Mouse (Mus musculus) heart, adult 2 months (tissue): ENCODE measurements at regions not wholly inside any gene's neighbourhood (a gene's known extent, or its start where the extent isn't known, plus 50 kb on each side); places are given as distances from the start of the nearest gene placed in this dataset.

Experiments used
- DNase-seq, 2 experiments: peaks; one replicate each; pipeline ENCODE4 v3.0.0; 2021
- H3K27ac ChIP-seq: fragments of 200-600 bp; 2 replicates; pipeline ENCODE4 v1.8.1; 2022
- H3K27me3 ChIP-seq: fragments of 200-500 bp; 2 replicates; pipeline ENCODE4 v1.6.1; 2012; ENCODE audit warnings: mild to moderate bottlenecking, low read length, inconsistent platforms, mixed read lengths; ENCODE audit not compliant: control insufficient read depth, insufficient read depth
- H3K36me3 ChIP-seq: fragments of 200-500 bp; 2 replicates; pipeline ENCODE4 v1.6.1; 2012; ENCODE audit warnings: low read length, inconsistent platforms; ENCODE audit not compliant: control insufficient read depth, insufficient read depth
- H3K4me1 ChIP-seq: fragments of 200-500 bp; 2 replicates; pipeline ENCODE4 v1.6.1; 2011; ENCODE audit warnings: low read length; ENCODE audit not compliant: control insufficient read depth, insufficient read depth
- H3K4me3 ChIP-seq: fragments of 200-600 bp; 2 replicates; pipeline ENCODE4 v1.8.1; 2022
- H3K79me2 ChIP-seq: fragments of 200-500 bp; replicated peaks from 2 replicates; pipeline ENCODE4 v1.6.1; 2012; ENCODE audit warnings: mild to moderate bottlenecking, inconsistent platforms, low read length, moderate library complexity, mixed read lengths; ENCODE audit not compliant: control insufficient read depth, insufficient read depth
- H3K9ac ChIP-seq: fragments of 200-500 bp; 2 replicates; pipeline ENCODE4 v1.6.1; 2012; ENCODE audit warnings: low read depth, mild to moderate bottlenecking, control low read depth, inconsistent platforms, low read length, mixed read lengths
- CTCF ChIP-seq: fragments of 200-600 bp; IDR thresholded peaks from 2 replicates; pipeline ENCODE4 v1.8.1; 2022; ENCODE audit warnings: antibody characterized with exemption, mild to moderate bottlenecking, moderate library complexity
- EP300 ChIP-seq: fragments of 200-500 bp; IDR thresholded peaks from 2 replicates; pipeline ENCODE4 v1.6.1; 2011; ENCODE audit warnings: low read depth, low read length, control low read depth; ENCODE audit not compliant: insufficient read depth
- POLR2A ChIP-seq: fragments of 200-500 bp; IDR thresholded peaks from 2 replicates; pipeline ENCODE4 v1.6.1; 2011; ENCODE audit warnings: mild to moderate bottlenecking, low read depth, low read length, control low read depth; ENCODE audit not compliant: insufficient read depth
- WGBS: fragments of 180-500 bp; shearing (Covaris S2); methylation state at CpG from one replicate; pipeline ENCODE4 v1.1.7; 2018; 5-methylcytosine and 5-hydroxymethylcytosine counted together
- intact Hi-C: fragments of 180-260 bp; cut with DNase I; formaldehyde crosslinking; loops from one replicate; pipeline ENCODE4 v1.15.1; 2025

DNA sequence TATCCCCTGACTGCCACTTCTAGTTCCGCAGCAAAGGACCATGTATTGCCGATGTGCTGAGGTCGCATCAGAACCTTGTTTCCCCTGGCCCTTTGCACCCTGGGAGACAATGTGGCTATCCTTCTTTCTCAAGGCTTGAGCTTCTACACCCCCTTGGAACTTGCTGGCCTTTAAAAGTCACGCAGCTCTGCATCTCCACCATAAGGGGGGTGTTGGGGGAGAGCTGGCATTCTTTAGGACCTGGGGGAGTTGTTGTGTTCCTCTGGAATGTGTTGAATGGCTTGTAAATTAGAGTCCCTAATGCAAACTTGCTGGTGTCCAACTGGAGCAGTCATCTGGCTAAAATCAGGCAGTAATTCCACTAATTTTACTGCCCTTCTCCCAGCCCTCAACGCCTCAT is 446.6 kb upstream of the Nr2f2 start:
- H3K36me3 ChIP-seq: no peaks in the 10 kb centered on the region
- no peak overlapping the region for H3K27ac ChIP-seq
- no peak for DNase-seq
- TF ChIP-seq EP300 (no peak), CTCF (no peak), POLR2A (no peak)
- H3K4me1 ChIP-seq: no peaks in the 10 kb centered on the region
- intact Hi-C loops: no loop called here
- H3K4me3 ChIP-seq: no peak overlapping the region
- H3K27me3 ChIP-seq: no peaks in the 10 kb centered on the region
- WGBS: 76% methylated on average over 5 of the region's 5 CpGs
- H3K9ac ChIP-seq: no peak overlapping the region
- no peaks in the 10 kb centered on the region for H3K79me2 ChIP-seq

DNA sequence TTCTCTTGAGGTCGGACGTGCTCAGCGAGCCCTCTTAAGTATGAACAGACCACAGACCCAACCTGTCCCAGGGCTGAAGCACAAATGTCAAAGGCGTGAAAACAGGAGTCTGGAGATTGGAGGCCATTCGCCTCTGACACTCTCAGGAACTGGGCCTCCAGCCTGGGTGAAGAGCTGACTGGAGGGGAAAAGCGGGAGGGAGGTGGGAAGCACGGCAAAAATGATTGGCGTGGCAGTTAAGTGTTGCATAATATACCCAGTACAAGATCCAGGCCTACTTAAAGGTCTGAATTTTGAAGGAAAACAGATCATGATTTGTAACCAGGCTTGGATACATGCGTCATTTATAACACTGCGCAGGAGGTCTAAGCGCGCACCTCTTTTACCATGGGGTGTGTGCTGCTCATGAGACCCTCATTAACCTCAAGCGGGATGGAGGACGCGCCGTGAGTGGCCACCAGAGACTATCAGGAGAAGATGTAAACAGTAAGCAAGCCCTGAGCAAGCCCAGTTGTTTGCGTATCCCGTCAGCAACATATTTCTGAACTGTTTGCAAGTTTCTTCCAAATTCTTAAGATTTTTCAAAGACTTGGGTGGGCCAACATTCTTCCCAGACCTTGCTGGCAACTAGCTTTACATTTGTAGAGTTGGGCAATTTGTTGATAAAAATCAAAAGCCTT is 444.0 kb upstream of the Nr2f2 start:
- no peak for DNase-seq
- WGBS: 85% methylated on average over 18 of the region's 18 CpGs
- TF ChIP-seq POLR2A (no peak), CTCF (no peak), EP300 (no peak)
- H3K4me3 ChIP-seq: no peak overlapping the region
- H3K36me3 ChIP-seq: no peaks in the 10 kb centered on the region
- H3K27ac ChIP-seq: no peak overlapping the region
- H3K79me2 ChIP-seq: no peaks in the 10 kb centered on the region
- H3K9ac ChIP-seq: no peak overlapping the region
- no peaks in the 10 kb centered on the region for H3K27me3 ChIP-seq
- no peaks in the 10 kb centered on the region for H3K4me1 ChIP-seq
- intact Hi-C loops: no loop called here

DNA sequence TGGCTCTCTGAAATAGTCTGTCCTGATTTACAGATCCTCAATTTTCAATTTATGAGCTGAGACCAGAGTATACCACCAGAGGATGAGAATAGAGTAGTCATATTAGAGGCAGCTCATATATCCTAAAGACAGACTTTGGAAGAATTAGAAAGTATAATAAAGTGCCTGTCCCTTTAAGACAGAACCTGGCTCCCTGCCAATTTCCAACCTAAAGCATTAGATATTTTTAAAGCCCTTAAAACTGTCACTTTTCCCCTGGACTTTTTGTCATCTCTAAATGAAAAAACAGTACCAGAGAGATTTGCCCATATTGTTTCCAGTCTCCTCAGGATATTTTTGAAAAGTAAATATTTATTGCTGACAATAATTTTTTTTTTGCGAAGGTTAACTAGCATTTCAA is 437.7 kb upstream of the Nr2f2 start:
- no peaks in the 10 kb centered on the region for H3K4me1 ChIP-seq
- no peak overlapping the region for H3K4me3 ChIP-seq
- H3K27ac ChIP-seq: no peak overlapping the region
- no peak for DNase-seq
- WGBS: 52% methylated on average over 1 of the region's 1 CpGs
- no peak overlapping the region for H3K9ac ChIP-seq
- intact Hi-C loops: no loop called here
- no peak for TF ChIP-seq CTCF
- TF ChIP-seq POLR2A: no peak
- TF ChIP-seq EP300: no peak
- H3K27me3 ChIP-seq: no peaks in the 10 kb centered on the region
- no peaks in the 10 kb centered on the region for H3K36me3 ChIP-seq
- H3K79me2 ChIP-seq: no peaks in the 10 kb centered on the region

DNA sequence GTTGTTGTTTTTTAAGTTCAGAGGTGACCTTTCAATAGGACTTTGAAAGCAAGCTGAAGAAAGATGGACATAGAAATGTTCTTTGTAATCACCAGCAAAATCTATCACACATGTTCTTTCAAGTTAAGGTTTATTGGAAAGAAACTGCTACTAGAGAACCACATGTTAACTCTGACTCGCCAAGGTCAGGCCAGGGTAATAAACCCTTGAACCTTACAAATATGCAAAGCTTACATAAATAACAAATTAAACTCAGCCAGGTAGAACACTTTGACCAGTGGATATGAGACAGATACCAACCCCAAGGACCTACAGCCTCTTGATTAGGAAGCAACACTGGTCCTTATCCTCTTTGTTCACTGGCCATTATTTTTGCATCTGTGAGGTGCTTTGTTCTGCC is 433.4 kb upstream of the Nr2f2 start:
- Histone ChIP-seq H3K27ac (no peak overlapping the region), H3K4me3 (no peak overlapping the region), H3K4me1 (no peaks in the 10 kb centered on the region; the same call in 1 of the 2 replicates), H3K27me3 (no peaks in the 10 kb centered on the region), H3K79me2 (no peaks in the 10 kb centered on the region), H3K36me3 (no peaks in the 10 kb centered on the region), H3K9ac (no peak overlapping the region)
- 91% methylated on average over 1 of the region's 1 CpGs for WGBS
- TF ChIP-seq POLR2A: no peak
- TF ChIP-seq CTCF: no peak
- TF ChIP-seq EP300: no peak
- intact Hi-C loops: no loop called here
- DNase-seq: no peak

DNA sequence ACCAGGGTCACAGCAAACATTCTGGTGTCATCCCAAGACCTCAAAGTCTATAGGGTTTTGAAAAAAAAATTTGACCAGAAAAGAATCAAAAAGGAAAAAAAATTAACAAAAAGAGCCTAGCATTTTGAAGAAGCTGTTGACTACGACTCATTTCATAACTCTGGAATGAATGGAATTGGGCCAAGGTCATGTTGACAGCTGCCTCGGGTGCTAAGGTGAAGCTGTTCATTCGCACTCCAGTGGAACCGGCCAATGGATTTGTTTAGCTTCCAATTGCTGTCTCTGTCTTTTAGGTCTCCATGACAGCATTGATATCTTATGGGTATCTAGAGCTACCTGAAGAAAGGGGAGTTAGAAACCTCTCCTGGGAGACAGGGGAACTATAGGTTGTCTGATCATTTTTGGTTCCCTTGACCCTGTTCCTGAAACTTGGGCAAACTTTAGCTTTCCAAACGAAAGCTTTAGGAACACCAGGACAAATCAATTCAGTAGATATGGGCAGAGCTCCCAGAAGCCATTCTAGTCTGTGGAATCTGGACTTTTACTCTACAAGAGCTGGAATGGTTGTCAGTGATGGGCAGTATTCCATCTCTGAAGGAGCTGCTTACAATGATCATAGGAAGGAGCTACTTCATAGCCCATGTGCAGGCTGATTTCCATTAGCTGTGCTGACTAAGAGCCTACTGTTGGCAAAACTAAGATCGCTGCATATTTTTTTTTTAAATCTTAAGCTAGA is 432.7 kb upstream of the Nr2f2 start:
- WGBS: 50% methylated on average over 6 of the region's 6 CpGs
- Histone ChIP-seq H3K9ac (no peak overlapping the region), H3K4me3 (no peak overlapping the region), H3K27me3 (no peaks in the 10 kb centered on the region), H3K4me1 (no peaks in the 10 kb centered on the region; the same call in 1 of the 2 replicates), H3K79me2 (no peaks in the 10 kb centered on the region), H3K27ac (no peak overlapping the region), H3K36me3 (no peaks in the 10 kb centered on the region)
- DNase-seq: peak in 1 of 2 experiments; percentile 10
- intact Hi-C loops: no loop called here
- TF ChIP-seq POLR2A (no peak), CTCF (no peak), EP300 (no peak)
